In genomic region chr8:46241568-46242374, GRCm38 (mm10) we compare ENCODE assay signal across 7 mouse cellular contexts. TPM values are rescaled to one million over a fixed set of nuclear protein-coding genes. Genes with fewer than 3 reads are reported as not detected.
DNase-seq lines count a peak whose midpoint lies in the region; ATAC-seq lines count a peak whose summit lies in the region.

No protein-coding gene starts in this region.

- H3K36me3 ChIP-seq in intestine, embryonic 15.5 days, result no peaks in the 10 kb centered on the region
- no peaks in the 10 kb centered on the region for H3K36me3 ChIP-seq in midbrain, embryonic 10.5 days

- peak; percentile 96 for ATAC-seq in common myeloid progenitor, adult 5-6 weeks (replicated peaks; ENCODE audit: low read depth, poor library complexity, severe bottlenecking)
- ATAC-seq in intestine, embryonic 15.5 days, result peak; percentile 84

- no peaks in the 10 kb centered on the region for H3K27me3 ChIP-seq in intestine, embryonic 15.5 days (replicated peaks)
- peaks cover 80% of the 10 kb centered on the region for H3K27me3 ChIP-seq in midbrain, embryonic 10.5 days (ENCODE audit: low read depth, poor library complexity, severe bottlenecking)

- H3K27ac ChIP-seq in intestine, embryonic 15.5 days, result no peak overlapping the region
- no peak overlapping the region for H3K27ac ChIP-seq in midbrain, embryonic 10.5 days (replicated peaks)

- H3K4me3 ChIP-seq in intestine, embryonic 15.5 days (replicated peaks), result no peak overlapping the region
- H3K4me3 ChIP-seq in midbrain, embryonic 10.5 days, result no peak overlapping the region

- intact Hi-C loops in left cerebral cortex, postnatal 10 days (cut with DNase I), result loop anchor here (1.0 to 10.0 kb wide), 5 partner anchors 40 to 1131 kb away; no protein-coding TSS in a partner anchor

- H3K9me3 ChIP-seq in intestine, embryonic 15.5 days, result no peaks in the 10 kb centered on the region
- H3K9me3 ChIP-seq in midbrain, embryonic 10.5 days (replicated peaks), result no peaks in the 10 kb centered on the region

- H3K4me2 ChIP-seq in intestine, embryonic 15.5 days (replicated peaks), result no peak overlapping the region

- peak; percentile 65 to 67 for DNase-seq in adrenal gland, adult 18-20 months (ENCODE audit: low spot score in 2 of 2)
- DNase-seq in gastrocnemius, postnatal 10 days, result peak; percentile 81
- peak; percentile 69 to 85 for DNase-seq in left cerebral cortex, postnatal 10 days (ENCODE audit: extremely low spot score in 1 of 2, low spot score in 2 of 2)
- peak; percentile 72 for DNase-seq in midbrain, embryonic 10.5 days (ENCODE audit: low spot score)
- peak; percentile 69 for DNase-seq in skeletal muscle tissue, adult 2 months (ENCODE audit: low read depth, low spot score)

- H3K9ac ChIP-seq in intestine, embryonic 15.5 days, result no peak overlapping the region

- 31% methylated on average over 13 of the region's 13 CpGs for WGBS in intestine, embryonic 15.5 days
- 34% methylated on average over 13 of the region's 13 CpGs for WGBS in midbrain, embryonic 10.5 days

- no peaks in the 10 kb centered on the region for H3K4me1 ChIP-seq in intestine, embryonic 15.5 days (replicated peaks)
- peaks cover 12% of the 10 kb centered on the region for H3K4me1 ChIP-seq in midbrain, embryonic 10.5 days

RNA-seq across cellular contexts. Expression of gene Slc25a4, which starts 30.7 kb away (rescaled TPM):
- total RNA-seq in adrenal gland, adult 18-20 months (2021), result 100 to 1,000 TPM; 166 to 218 TPM
- 159 and 178 TPM in 2 replicates for total RNA-seq in common myeloid progenitor, adult 5-6 weeks (2017)
- total RNA-seq in gastrocnemius, postnatal 10 days (2021), result 1,000 to 10,000 TPM; 2,072 to 2,481 TPM
- 396 and 421 TPM in 2 replicates for polyA plus RNA-seq in intestine, embryonic 15.5 days (2015; fragmentation: Nextera tagmentation; extraction: Ambion mirVana)
- total RNA-seq in left cerebral cortex, postnatal 10 days (2021), result 100 to 1,000 TPM; 666 to 701 TPM
- 505 and 511 TPM in 2 replicates for polyA plus RNA-seq in midbrain, embryonic 10.5 days (2016; fragmentation: Nextera tagmentation; extraction: Ambion mirVana)

RNA-seq across cellular contexts. Expression of gene Helt, which starts 52.7 kb away (rescaled TPM):
- not detected for total RNA-seq in adrenal gland, adult 18-20 months (2021)
- not detected in 2 replicates for total RNA-seq in common myeloid progenitor, adult 5-6 weeks (2017)
- total RNA-seq in gastrocnemius, postnatal 10 days (2021), result 1 to 10 TPM in 1 of 2 experiments, under 1 TPM in 1; 0.45 to 1.1 TPM
- not detected in 2 replicates for polyA plus RNA-seq in intestine, embryonic 15.5 days (2015; fragmentation: Nextera tagmentation; extraction: Ambion mirVana)
- total RNA-seq in left cerebral cortex, postnatal 10 days (2021), result not detected
- 32.2 and 64.1 TPM in 2 replicates for polyA plus RNA-seq in midbrain, embryonic 10.5 days (2016; fragmentation: Nextera tagmentation; extraction: Ambion mirVana)
